Comparison of ENCODE assay signal across 9 mouse cellular contexts in the genomic region with DNA sequence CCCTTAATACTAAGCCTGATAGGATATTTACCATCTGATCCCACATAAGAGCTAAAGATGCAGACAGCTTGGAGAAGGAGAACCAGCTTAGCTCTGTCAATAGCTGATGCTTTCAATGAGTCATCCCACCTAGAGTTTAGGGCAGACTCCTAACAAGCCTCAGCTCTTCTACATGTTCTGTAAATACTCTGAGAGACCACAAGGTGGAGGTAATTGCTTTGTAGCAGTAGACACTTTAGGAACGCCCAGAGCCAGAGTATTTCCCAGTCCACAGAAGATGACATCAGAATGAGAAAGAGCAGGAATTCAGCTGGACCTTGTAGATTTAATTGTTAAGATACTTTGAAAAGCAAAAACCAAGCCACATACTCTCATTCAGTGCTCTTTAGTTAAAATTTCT.
A peak's percentile ranks its signal among the peaks of the same experiment; 100 is the strongest.
DNase-seq lines count a peak whose midpoint lies in the region; ATAC-seq and TF ChIP-seq lines count a peak whose summit lies in the region.
"Had no signal": no experiment of that assay in that cellular context is flagged by ENCODE, and none has a peak within 500 bp of the region (broad histone marks: within the 10 kb centered on the region; RNA-seq: fewer than 3 reads in every experiment).

No protein-coding gene starts in this region.

- peak; percentile 49; the same call in 1 of the 2 replicates for ATAC-seq in intestine, embryonic 15.5 days
- peak; percentile 86 for ATAC-seq in stomach, postnatal 0 days (ENCODE audit: low FRiP score, low TSS enrichment)

- H3K9ac ChIP-seq in intestine, embryonic 15.5 days: no peak overlapping the region
- no peak overlapping the region for H3K9ac ChIP-seq in stomach, postnatal 0 days (ENCODE audit: low read length)

- no peak for TF ChIP-seq EP300 in stomach, postnatal 0 days (optimal IDR thresholded peaks at IDR 0.05)

- no peaks in the 10 kb centered on the region for H3K36me3 ChIP-seq in intestine, embryonic 15.5 days
- H3K36me3 ChIP-seq in stomach, postnatal 0 days (ENCODE audit: control insufficient read depth, insufficient read depth, low read length): no peaks in the 10 kb centered on the region

- no peaks in the 10 kb centered on the region for H3K27me3 ChIP-seq in intestine, embryonic 15.5 days (replicated peaks)
- no peaks in the 10 kb centered on the region for H3K27me3 ChIP-seq in stomach, postnatal 0 days (ENCODE audit: control insufficient read depth, insufficient read depth, low read length)

- H3K4me1 ChIP-seq in intestine, embryonic 15.5 days (replicated peaks): no peaks in the 10 kb centered on the region
- no peaks in the 10 kb centered on the region for H3K4me1 ChIP-seq in stomach, postnatal 0 days (replicated peaks; ENCODE audit: control insufficient read depth, insufficient read depth)

- no peaks in the 10 kb centered on the region for H3K9me3 ChIP-seq in intestine, embryonic 15.5 days
- H3K9me3 ChIP-seq in stomach, postnatal 0 days (ENCODE audit: control insufficient read depth, low read length): no peaks in the 10 kb centered on the region

- DNase-seq in frontal cortex, adult 2 months (ENCODE audit: extremely low spot score in 1 of 2, low spot score in 1 of 2): peak; percentile 2 to 43
- DNase-seq in frontal cortex, postnatal 36 days (ENCODE audit: low spot score in 2 of 2): no peak
- DNase-seq in ovary, postnatal 14 days (ENCODE audit: low spot score): peak; percentile 11
- no peak for DNase-seq in ovary, postnatal 10 days (ENCODE audit: low spot score)
- DNase-seq in stomach, postnatal 0 days (ENCODE audit: low spot score): peak; percentile 18
- DNase-seq in layer of hippocampus, adult 11-12 months (ENCODE audit: low spot score): no peak
- no peak for DNase-seq in spleen, postnatal 14 days (ENCODE audit: low spot score in 2 of 2)

- peak; percentile 87 for TF ChIP-seq CTCF in stomach, postnatal 0 days (IDR thresholded peaks at IDR 0.05; ENCODE audit: low read depth)

- no peak overlapping the region for H3K4me3 ChIP-seq in intestine, embryonic 15.5 days (replicated peaks)
- no peak overlapping the region for H3K4me3 ChIP-seq in stomach, postnatal 0 days (ENCODE audit: low read depth, low read length)
- H3K4me3 ChIP-seq: myocyte had no signal

- H3K4me2 ChIP-seq in intestine, embryonic 15.5 days (replicated peaks): no peak overlapping the region
- H3K4me2 ChIP-seq in stomach, postnatal 0 days (replicated peaks; ENCODE audit: low read depth): no peak overlapping the region

- WGBS in intestine, embryonic 15.5 days: 2% methylated on average over 1 of the region's 1 CpGs
- 0% methylated on average over 1 of the region's 1 CpGs for WGBS in stomach, postnatal 0 days

- H3K27ac ChIP-seq in intestine, embryonic 15.5 days: no peak overlapping the region
- no peak overlapping the region for H3K27ac ChIP-seq in stomach, postnatal 0 days (replicated peaks)

Comparison
In these comparisons a context has a peak if more than half of its experiments do, and no peak if none do; other contexts are left out.
1. DNase-seq: peak in frontal cortex, adult 2 months (2 of 2), ovary, postnatal 14 days (single experiment) and stomach, postnatal 0 days (single experiment); none in frontal cortex, postnatal 36 days (0 of 2), ovary, postnatal 10 days (single experiment), layer of hippocampus, adult 11-12 months (single experiment) and spleen, postnatal 14 days (0 of 2).